In genomic region chr19:37433895-37434262, GRCm38 (mm10) we compare ENCODE assay signal across 8 mouse cellular contexts. TPM values are rescaled to one million over a fixed set of nuclear protein-coding genes. Genes with fewer than 3 reads are reported as not detected.
DNase-seq lines count a peak whose midpoint lies in the region; ATAC-seq and TF ChIP-seq lines count a peak whose summit lies in the region.

No protein-coding gene starts in this region.

- H3K9ac ChIP-seq in heart, embryonic 12.5 days, result peak overlapping the region; percentile 70
- peak overlapping the region; percentile 63 for H3K9ac ChIP-seq in heart, embryonic 16.5 days (ENCODE audit: low read length)
- H3K9ac ChIP-seq in limb, embryonic 12.5 days (replicated peaks), result no peak overlapping the region
- H3K9ac ChIP-seq in midbrain, postnatal 0 days (replicated peaks; ENCODE audit: low read length, poor library complexity, severe bottlenecking), result no peak overlapping the region

- H3K27me3 ChIP-seq in heart, embryonic 12.5 days (replicated peaks), result peaks cover 64% of the 10 kb centered on the region
- peaks cover 60% of the 10 kb centered on the region for H3K27me3 ChIP-seq in heart, embryonic 16.5 days (ENCODE audit: control insufficient read depth, insufficient read depth, low read length)
- H3K27me3 ChIP-seq in limb, embryonic 12.5 days, result peaks cover 84% of the 10 kb centered on the region
- H3K27me3 ChIP-seq in midbrain, postnatal 0 days (ENCODE audit: insufficient read depth, low read length), result peaks cover 49% of the 10 kb centered on the region

- no peaks in the 10 kb centered on the region for H3K36me3 ChIP-seq in heart, embryonic 12.5 days
- H3K36me3 ChIP-seq in heart, embryonic 16.5 days (ENCODE audit: control insufficient read depth, insufficient read depth), result no peaks in the 10 kb centered on the region
- no peaks in the 10 kb centered on the region for H3K36me3 ChIP-seq in limb, embryonic 12.5 days
- no peaks in the 10 kb centered on the region for H3K36me3 ChIP-seq in midbrain, postnatal 0 days (ENCODE audit: insufficient read depth, low read length)

- TF ChIP-seq CTCF in midbrain, postnatal 0 days (IDR thresholded peaks at IDR 0.05), result no peak

- WGBS in heart, embryonic 12.5 days, result under 1% methylated on average over 14 of the region's 14 CpGs
- 2% methylated on average over 14 of the region's 14 CpGs for WGBS in heart, embryonic 16.5 days
- WGBS in limb, embryonic 12.5 days, result under 1% methylated on average over 14 of the region's 14 CpGs
- WGBS in midbrain, postnatal 0 days, result 3% methylated on average over 14 of the region's 14 CpGs

- H3K4me1 ChIP-seq in heart, embryonic 12.5 days (replicated peaks), result peaks cover 18% of the 10 kb centered on the region
- 0 out of 2 replicates have a peak, but pooled peaks cover 3% of the 10 kb centered on the region for H3K4me1 ChIP-seq in heart, embryonic 16.5 days (ENCODE audit: control insufficient read depth, insufficient read depth, low read length)
- H3K4me1 ChIP-seq in limb, embryonic 12.5 days (replicated peaks), result peaks cover 21% of the 10 kb centered on the region
- no peaks in the 10 kb centered on the region for H3K4me1 ChIP-seq in midbrain, postnatal 0 days (ENCODE audit: insufficient read depth, low read length)

- peak overlapping the region; percentile 71 for H3K4me3 ChIP-seq in heart, embryonic 12.5 days
- H3K4me3 ChIP-seq in heart, embryonic 16.5 days (ENCODE audit: low read length), result peak overlapping the region; percentile 57
- H3K4me3 ChIP-seq in limb, embryonic 12.5 days (replicated peaks), result peak overlapping the region; percentile 52
- peak overlapping the region; percentile 34; the same call in 1 of the 2 replicates for H3K4me3 ChIP-seq in midbrain, postnatal 0 days (ENCODE audit: low read depth, low read length)

- no peak for ATAC-seq in heart, embryonic 12.5 days (ENCODE audit: insufficient number of reproducible peaks, low FRiP score)
- no peak for ATAC-seq in heart, embryonic 16.5 days (replicated peaks; ENCODE audit: extremely low read depth, insufficient read depth, low FRiP score)
- ATAC-seq in limb, embryonic 12.5 days (ENCODE audit: insufficient number of reproducible peaks, insufficient read depth, low FRiP score, low TSS enrichment, low read depth), result no peak
- ATAC-seq in midbrain, postnatal 0 days (ENCODE audit: low FRiP score), result no peak; the same call in 1 of the 2 replicates

- no peaks in the 10 kb centered on the region for H3K9me3 ChIP-seq in heart, embryonic 12.5 days (replicated peaks)
- H3K9me3 ChIP-seq in heart, embryonic 16.5 days (replicated peaks; ENCODE audit: control insufficient read depth, low read length), result 0 out of 2 replicates have a peak, but pooled peaks cover 2% of the 10 kb centered on the region
- H3K9me3 ChIP-seq in limb, embryonic 12.5 days, result no peaks in the 10 kb centered on the region
- H3K9me3 ChIP-seq in midbrain, postnatal 0 days (ENCODE audit: low read length), result no peaks in the 10 kb centered on the region

- peak overlapping the region; percentile 81 for H3K4me2 ChIP-seq in heart, embryonic 12.5 days
- peak overlapping the region; percentile 74 for H3K4me2 ChIP-seq in heart, embryonic 16.5 days (ENCODE audit: low read depth, low read length)
- H3K4me2 ChIP-seq in limb, embryonic 12.5 days, result peak overlapping the region; percentile 64
- H3K4me2 ChIP-seq in midbrain, postnatal 0 days (ENCODE audit: low read depth, low read length, poor library complexity, severe bottlenecking), result peak overlapping the region; percentile 44; the same call in 1 of the 2 replicates

- no peak overlapping the region for H3K27ac ChIP-seq in heart, embryonic 12.5 days (ENCODE audit: poor library complexity, severe bottlenecking)
- no peak overlapping the region for H3K27ac ChIP-seq in heart, embryonic 16.5 days (ENCODE audit: low read length)
- no peak overlapping the region for H3K27ac ChIP-seq in limb, embryonic 12.5 days
- no peak overlapping the region for H3K27ac ChIP-seq in midbrain, postnatal 0 days (ENCODE audit: low read depth, low read length)

- no peak for DNase-seq in heart, adult 11 months
- DNase-seq in adrenal gland, postnatal 25 days, result peak; percentile 36
- DNase-seq in midbrain, postnatal 0 days (ENCODE audit: low spot score), result no peak
- no peak for DNase-seq in adipocyte (ENCODE audit: low spot score)
- no peak for DNase-seq in gastrocnemius, postnatal 4 days (ENCODE audit: low spot score in 2 of 2)

RNA-seq across cellular contexts. Expression of gene Hhex, which starts 0.7 kb away (rescaled TPM):
- polyA plus RNA-seq in heart, embryonic 12.5 days (2016; fragmentation: Nextera tagmentation; extraction: Ambion mirVana), result 13.4 and 14.0 TPM in 2 replicates
- 27.0 and 29.7 TPM in 2 replicates for total RNA-seq in adrenal gland, postnatal 25 days (2021)
- 13.0 and 13.1 TPM in 2 replicates for polyA plus RNA-seq in heart, embryonic 16.5 days (2015; fragmentation: Nextera tagmentation; extraction: Ambion mirVana)
- polyA plus RNA-seq in limb, embryonic 12.5 days (2016; fragmentation: Nextera tagmentation; extraction: Ambion mirVana), result 9.7 and 10.1 TPM in 2 replicates
- total RNA-seq in midbrain, postnatal 0 days (2014; rRNA removed), result 0.80 and 0.99 TPM in 2 replicates
- polyA plus RNA-seq in midbrain, postnatal 0 days (2015; fragmentation: Nextera tagmentation; extraction: Ambion mirVana), result 2.8 and 3.5 TPM in 2 replicates
- 1 to 10 TPM; 4.6 to 5.6 TPM for total RNA-seq in gastrocnemius, postnatal 4 days (2021)

RNA-seq across cellular contexts. Expression of gene Kif11, which starts 57.7 kb away (rescaled TPM):
- polyA plus RNA-seq in heart, embryonic 12.5 days (2016; fragmentation: Nextera tagmentation; extraction: Ambion mirVana), result 53.6 and 57.7 TPM in 2 replicates
- 5.1 and 5.7 TPM in 2 replicates for total RNA-seq in adrenal gland, postnatal 25 days (2021)
- 43.7 and 51.5 TPM in 2 replicates for polyA plus RNA-seq in heart, embryonic 16.5 days (2015; fragmentation: Nextera tagmentation; extraction: Ambion mirVana)
- polyA plus RNA-seq in limb, embryonic 12.5 days (2016; fragmentation: Nextera tagmentation; extraction: Ambion mirVana), result 89.1 and 89.4 TPM in 2 replicates
- total RNA-seq in midbrain, postnatal 0 days (2014; rRNA removed), result 6.2 and 7.5 TPM in 2 replicates
- polyA plus RNA-seq in midbrain, postnatal 0 days (2015; fragmentation: Nextera tagmentation; extraction: Ambion mirVana), result 2.9 and 3.3 TPM in 2 replicates
- total RNA-seq in gastrocnemius, postnatal 4 days (2021), result 10 to 100 TPM; 17.9 to 19.5 TPM

Comparison
In these comparisons a context has a peak if more than half of its experiments do, and no peak if none do; other contexts are left out.
1. H3K9ac ChIP-seq: peak in heart, embryonic 12.5 days (single experiment) and heart, embryonic 16.5 days (single experiment); none in limb, embryonic 12.5 days (single experiment) and midbrain, postnatal 0 days (single experiment).
2. RNA of gene Kif11, which starts 57.7 kb away (polyA plus RNA-seq): 89.1 to 89.4 TPM in limb, embryonic 12.5 days, 53.6 to 57.7 TPM in heart, embryonic 12.5 days and 43.7 to 51.5 TPM in heart, embryonic 16.5 days; 2.9 to 3.3 TPM in midbrain, postnatal 0 days; every median in the first group is over 10 times any median in the second.
3. Peak in every context shown above with its lines, with median percentiles within 50 percentile points of each other: H3K4me2 ChIP-seq and H3K4me3 ChIP-seq.